Comparison of ENCODE assay signal across 8 mouse cellular contexts in genomic region chr9:75624983-75625555, GRCm38 (mm10). TPM values are rescaled to one million over a fixed set of nuclear protein-coding genes. Genes with fewer than 3 reads are reported as not detected.
A peak's percentile ranks its signal among the peaks of the same experiment; 100 is the strongest.
DNase-seq lines count a peak whose midpoint lies in the region; ATAC-seq lines count a peak whose summit lies in the region.

No protein-coding gene starts in this region.

- no peaks in the 10 kb centered on the region for H3K9me3 ChIP-seq in heart, embryonic 10.5 days
- 0 out of 2 replicates have a peak, but pooled peaks cover 4% of the 10 kb centered on the region for H3K9me3 ChIP-seq in forebrain, embryonic 10.5 days
- H3K9me3 ChIP-seq in liver, embryonic 12.5 days (replicated peaks): no peaks in the 10 kb centered on the region

- WGBS in heart, embryonic 10.5 days: 13% methylated on average over 18 of the region's 18 CpGs
- WGBS in forebrain, embryonic 10.5 days: 14% methylated on average over 18 of the region's 18 CpGs
- 18% methylated on average over 18 of the region's 18 CpGs for WGBS in liver, embryonic 12.5 days (ENCODE audit: insufficient replicate concordance)

- intact Hi-C loops in heart, postnatal 36 days (cut with DNase I): no loop called here
- intact Hi-C loops in left cerebral cortex, postnatal 4 days (cut with DNase I): no loop called here

- peaks cover 15% of the 10 kb centered on the region; the same call in 1 of the 2 replicates for H3K27me3 ChIP-seq in heart, embryonic 10.5 days (ENCODE audit: insufficient read depth, poor library complexity, severe bottlenecking)
- H3K27me3 ChIP-seq in forebrain, embryonic 10.5 days (ENCODE audit: poor library complexity, severe bottlenecking): peaks cover 20% of the 10 kb centered on the region
- H3K27me3 ChIP-seq in liver, embryonic 12.5 days (replicated peaks): peaks cover 37% of the 10 kb centered on the region

- ATAC-seq in CD4-positive, CD25-positive, alpha-beta regulatory T cell, adult 4 months: peak; percentile 41
- ATAC-seq in liver, embryonic 12.5 days: peak; percentile 48
- ATAC-seq in erythroid progenitor cell, adult 5-6 weeks (replicated peaks; ENCODE audit: low FRiP score, poor library complexity, severe bottlenecking): no peak

- DNase-seq in heart, embryonic 10.5 days (ENCODE audit: low spot score): no peak
- DNase-seq in heart, postnatal 36 days: no peak
- no peak for DNase-seq in forebrain, embryonic 10.5 days (ENCODE audit: extremely low spot score, low spot score)
- no peak for DNase-seq in left cerebral cortex, postnatal 4 days
- no peak for DNase-seq in urinary bladder, postnatal 14 days (ENCODE audit: low spot score)

- peak overlapping the region; percentile 87 for H3K4me2 ChIP-seq in liver, embryonic 12.5 days

- no peaks in the 10 kb centered on the region for H3K36me3 ChIP-seq in heart, embryonic 10.5 days
- H3K36me3 ChIP-seq in forebrain, embryonic 10.5 days (replicated peaks): no peaks in the 10 kb centered on the region
- no peaks in the 10 kb centered on the region for H3K36me3 ChIP-seq in liver, embryonic 12.5 days

- peak overlapping the region; percentile 89 for H3K4me3 ChIP-seq in heart, embryonic 10.5 days
- H3K4me3 ChIP-seq in forebrain, embryonic 10.5 days: peak overlapping the region; percentile 86
- peak overlapping the region; percentile 65 for H3K4me3 ChIP-seq in liver, embryonic 12.5 days

- peak overlapping the region; percentile 65 for H3K9ac ChIP-seq in liver, embryonic 12.5 days

- H3K4me1 ChIP-seq in heart, embryonic 10.5 days: peaks cover 4% of the 10 kb centered on the region
- peaks cover 19% of the 10 kb centered on the region for H3K4me1 ChIP-seq in forebrain, embryonic 10.5 days
- peaks cover 8% of the 10 kb centered on the region; the same call in 1 of the 2 replicates for H3K4me1 ChIP-seq in liver, embryonic 12.5 days

- H3K27ac ChIP-seq in heart, embryonic 10.5 days: peak overlapping the region; percentile 96
- H3K27ac ChIP-seq in forebrain, embryonic 10.5 days: peak overlapping the region; percentile 95
- H3K27ac ChIP-seq in liver, embryonic 12.5 days: no peak overlapping the region

RNA-seq across cellular contexts. Expression of gene Lysmd2, which starts 0.5 kb away (rescaled TPM):
- 14.3 and 14.9 TPM in 2 replicates for polyA plus RNA-seq in heart, embryonic 10.5 days (2016; fragmentation: Nextera tagmentation; extraction: Ambion mirVana)
- 1 to 10 TPM; 7.6 to 10.0 TPM for total RNA-seq in heart, postnatal 36 days (2021)
- polyA plus RNA-seq in CD4-positive, CD25-positive, alpha-beta regulatory T cell, adult 4 months (2017; shearing (Covaris generic)): 1 to 10 TPM; 3.9 to 5.6 TPM
- 8.9 and 11.4 TPM in 2 replicates for polyA plus RNA-seq in forebrain, embryonic 10.5 days (2016; fragmentation: Nextera tagmentation; extraction: Ambion mirVana)
- 6.0 and 6.4 TPM in 2 replicates for polyA plus RNA-seq in liver, embryonic 12.5 days (2016; fragmentation: Nextera tagmentation; extraction: Ambion mirVana)
- total RNA-seq in left cerebral cortex, postnatal 4 days (2021): 10 to 100 TPM; 24.4 to 26.5 TPM
- total RNA-seq in erythroid progenitor cell, adult 5-6 weeks (2015; ENCODE audit: low replicate concordance): not detected in 2 replicates
- total RNA-seq in erythroid progenitor cell, adult 5-6 weeks (2017; ENCODE audit: low replicate concordance): not detected in 2 replicates

RNA-seq across cellular contexts. Expression of gene Tmod2, which starts 13.9 kb away (rescaled TPM):
- 6.0 and 8.9 TPM in 2 replicates for polyA plus RNA-seq in heart, embryonic 10.5 days (2016; fragmentation: Nextera tagmentation; extraction: Ambion mirVana)
- 1 to 10 TPM; 3.8 to 4.8 TPM for total RNA-seq in heart, postnatal 36 days (2021)
- polyA plus RNA-seq in CD4-positive, CD25-positive, alpha-beta regulatory T cell, adult 4 months (2017; shearing (Covaris generic)): under 1 TPM in 1 of 2 experiments, not detected in 1; 0.29 TPM
- polyA plus RNA-seq in forebrain, embryonic 10.5 days (2016; fragmentation: Nextera tagmentation; extraction: Ambion mirVana): 39.9 and 41.1 TPM in 2 replicates
- polyA plus RNA-seq in liver, embryonic 12.5 days (2016; fragmentation: Nextera tagmentation; extraction: Ambion mirVana): 0.69 and 1.0 TPM in 2 replicates
- 100 to 1,000 TPM; 453 to 459 TPM for total RNA-seq in left cerebral cortex, postnatal 4 days (2021)
- total RNA-seq in erythroid progenitor cell, adult 5-6 weeks (2015; ENCODE audit: low replicate concordance): not detected in 2 replicates
- total RNA-seq in erythroid progenitor cell, adult 5-6 weeks (2017; ENCODE audit: low replicate concordance): not detected in 2 replicates

RNA-seq across cellular contexts. Expression of gene Scg3, which starts 58.8 kb away (rescaled TPM):
- 0.12 and 0.57 TPM in 2 replicates for polyA plus RNA-seq in heart, embryonic 10.5 days (2016; fragmentation: Nextera tagmentation; extraction: Ambion mirVana)
- under 1 TPM in 1 of 2 experiments, not detected in 1; 0.64 TPM for total RNA-seq in heart, postnatal 36 days (2021)
- not detected for polyA plus RNA-seq in CD4-positive, CD25-positive, alpha-beta regulatory T cell, adult 4 months (2017; shearing (Covaris generic))
- polyA plus RNA-seq in forebrain, embryonic 10.5 days (2016; fragmentation: Nextera tagmentation; extraction: Ambion mirVana): 12.7 and 15.1 TPM in 2 replicates
- polyA plus RNA-seq in liver, embryonic 12.5 days (2016; fragmentation: Nextera tagmentation; extraction: Ambion mirVana): 0.30 TPM in 1 of 2 replicates, not detected in the other
- total RNA-seq in left cerebral cortex, postnatal 4 days (2021): 100 to 1,000 TPM; 183 to 193 TPM
- not detected in 2 replicates for total RNA-seq in erythroid progenitor cell, adult 5-6 weeks (2015; ENCODE audit: low replicate concordance)
- total RNA-seq in erythroid progenitor cell, adult 5-6 weeks (2017; ENCODE audit: low replicate concordance): not detected in 2 replicates
